Mouse (Mus musculus) skeletal muscle tissue, adult 2 months (tissue): ENCODE measurements around the gene Cfap99.

ENCODE experiments used
- DNase-seq: peaks from one replicate; pipeline ENCODE4 v3.0.0-alpha.2; 2012; ENCODE audit warnings: low read depth, low spot score

Gene Cfap99

GRCm38 (mm10) chr5:34278058-34278457 is 10.3 kb upstream of the Cfap99 start:
- no peak for DNase-seq

- no peak for DNase-seq
Measured at GRCm38 (mm10) chr5:34279214-34279613, 9.2 kb upstream of the Cfap99 start.

DNA sequence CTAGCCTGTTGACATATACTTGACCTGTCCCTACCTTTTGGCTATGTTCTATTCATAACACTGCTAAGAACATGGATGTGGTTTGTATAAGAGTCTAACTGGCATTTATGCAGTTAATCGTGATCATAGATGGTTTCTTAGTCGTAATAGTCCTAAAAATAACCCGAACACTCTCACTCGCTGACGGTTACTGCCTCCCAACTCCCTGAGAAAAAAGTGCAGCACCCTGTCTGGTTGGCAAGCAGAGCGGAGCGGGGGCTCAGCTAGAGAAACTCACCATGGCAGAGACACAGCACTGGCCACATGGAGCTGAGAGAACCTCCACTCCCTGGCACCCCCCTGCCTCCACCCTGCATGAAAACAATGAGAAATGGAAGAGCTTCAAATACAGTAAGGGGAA is 7.4 kb upstream of the Cfap99 start:
- no peak for DNase-seq

GRCm38 (mm10) chr5:34283355-34283754 is 5.0 kb upstream of the Cfap99 start:
- no peak for DNase-seq

- no peak for DNase-seq
Measured at GRCm38 (mm10) chr5:34284156-34284750, 4.1 kb upstream of the Cfap99 start.

DNA sequence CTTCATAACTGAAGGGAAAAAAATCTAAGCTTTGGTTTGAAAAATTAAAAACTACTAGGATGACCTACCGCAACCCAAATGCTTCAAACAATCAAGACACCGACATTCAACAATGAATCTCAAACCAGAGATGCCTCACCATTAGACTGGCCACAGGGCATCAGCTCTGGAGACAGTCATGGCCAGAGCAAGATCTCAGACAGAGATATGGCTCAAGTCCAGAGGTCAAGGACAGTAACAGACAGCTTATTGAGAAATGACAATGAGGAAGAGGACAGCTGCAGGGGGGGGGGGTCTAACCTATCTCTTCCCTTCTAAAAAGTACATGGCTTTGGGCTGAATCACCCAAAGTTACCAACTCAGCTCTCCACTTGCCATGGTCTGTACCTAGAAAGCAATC is 3.1 kb upstream of the Cfap99 start:
- DNase-seq = no peak

DNA sequence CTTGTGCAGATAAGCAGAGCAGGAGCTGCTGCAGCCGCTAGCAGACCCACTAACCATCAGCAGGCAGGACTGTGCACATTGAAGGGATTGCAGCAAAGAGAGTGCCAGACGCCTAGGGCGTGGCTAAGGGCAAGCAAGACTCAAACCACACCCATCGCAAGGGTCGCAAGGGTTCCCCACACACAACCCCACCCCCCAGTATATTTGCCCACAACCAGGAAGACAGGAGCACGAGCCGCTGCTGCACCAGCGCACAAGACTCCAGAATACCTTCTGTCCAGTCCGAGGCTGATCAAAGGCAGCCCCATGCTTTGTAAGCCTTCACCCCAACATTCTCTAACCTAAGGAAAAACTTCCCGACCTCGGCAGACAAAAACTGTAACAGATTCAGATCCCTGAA is 1.9 kb upstream of the Cfap99 start:
- DNase-seq = no peak

DNA sequence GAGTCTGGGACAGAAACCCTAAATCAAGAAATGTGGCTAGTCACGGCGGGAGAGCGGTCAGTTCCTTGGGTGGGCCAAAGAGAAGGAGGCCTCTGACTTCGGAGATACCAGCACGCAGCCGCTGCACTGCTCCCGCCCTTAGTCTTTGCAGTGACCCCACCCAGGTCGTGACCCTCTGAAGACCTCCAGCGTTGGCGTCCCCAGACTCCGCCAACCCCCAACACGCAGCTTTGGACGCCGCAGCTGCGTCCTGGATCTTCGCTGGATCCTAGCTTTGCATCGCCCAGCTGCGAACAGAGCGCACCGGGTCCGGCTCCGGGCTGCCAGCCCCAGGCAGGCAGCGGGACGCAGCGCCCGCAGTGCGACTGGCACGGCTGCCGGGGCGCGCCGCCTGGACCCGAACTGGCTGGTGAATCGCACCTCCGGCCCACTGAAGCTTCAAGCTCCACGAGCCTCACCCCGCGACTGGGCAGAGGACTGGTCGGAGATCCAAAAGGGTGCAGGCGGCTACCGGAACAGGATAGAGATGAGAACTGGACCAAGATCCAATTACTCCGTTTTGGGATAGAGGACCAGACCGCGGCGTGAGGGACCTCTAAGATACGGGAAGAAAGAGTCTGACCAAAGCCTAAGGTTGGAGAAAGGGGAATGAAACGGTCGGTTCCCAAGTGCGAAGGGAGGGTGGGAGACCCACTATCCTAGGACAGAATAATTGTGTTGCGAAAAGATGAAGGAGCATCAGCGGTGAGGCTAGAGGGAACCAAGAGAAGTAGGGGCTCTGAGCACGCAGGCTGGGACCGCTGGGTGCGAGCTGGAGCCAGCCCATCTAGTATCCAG is 1.2 kb upstream of the Cfap99 start:
- DNase-seq = no peak

DNA sequence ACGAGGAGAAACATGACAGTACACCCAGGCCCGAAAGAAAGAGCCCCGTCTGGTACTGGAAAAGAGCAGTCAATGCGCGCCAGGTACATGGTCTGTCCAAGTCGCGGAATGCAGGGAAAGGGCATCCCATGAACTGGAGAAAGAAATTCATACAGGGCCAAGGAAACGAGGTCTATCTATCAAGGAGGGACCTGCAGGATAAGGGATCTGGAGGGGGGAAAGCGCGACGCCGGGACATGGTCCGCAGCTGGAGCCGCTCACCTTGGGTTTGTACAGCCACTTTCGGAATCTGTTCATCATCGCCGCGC is 608 bp upstream of the Cfap99 start:
- no peak for DNase-seq

- DNase-seq = no peak
Measured at GRCm38 (mm10) chr5:34289286-34289685, 886 bp downstream of the Cfap99 start.

DNA sequence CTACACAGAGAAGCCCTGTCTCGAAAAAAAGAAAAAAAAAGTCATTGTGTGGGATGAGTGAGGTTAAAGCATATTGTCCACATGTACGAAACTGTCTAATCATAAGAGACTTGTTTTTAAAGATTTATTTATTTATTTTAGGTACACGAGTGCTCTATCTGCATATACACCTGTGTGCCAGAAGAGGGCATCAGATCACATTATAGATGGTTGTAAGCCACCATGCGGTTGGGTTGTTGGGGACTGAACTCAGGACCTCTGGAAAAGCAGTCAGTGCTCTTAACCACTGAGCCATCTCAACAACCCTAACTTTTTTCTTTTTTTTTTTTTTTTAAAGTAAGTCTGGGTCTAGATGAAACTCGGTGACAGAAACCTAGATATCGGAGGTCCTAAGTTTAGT is 5.0 kb downstream of the Cfap99 start:
- DNase-seq = no peak

- peak; percentile 4 for DNase-seq
Measured at GRCm38 (mm10) chr5:34294696-34295095, 6.3 kb downstream of the Cfap99 start.

DNA sequence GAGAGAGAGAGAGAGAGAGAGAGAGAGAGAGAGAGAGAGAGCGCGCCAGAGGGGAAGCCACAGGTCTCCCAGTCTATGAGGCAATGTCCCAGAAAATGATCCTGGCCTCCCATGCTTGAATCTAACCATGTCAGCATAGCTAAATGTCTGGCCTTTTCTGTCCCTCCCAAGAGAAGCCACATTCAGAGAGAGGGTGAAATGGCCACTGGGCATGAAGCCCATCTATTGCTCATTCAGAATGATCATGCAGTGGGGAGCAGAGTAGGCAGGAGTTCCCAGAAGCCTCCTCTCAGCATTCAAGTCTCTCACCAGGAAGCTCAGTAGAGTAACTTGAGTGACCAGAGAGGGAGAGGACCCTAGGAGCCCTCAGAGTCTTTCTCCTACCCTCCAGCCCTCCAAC is 6.7 kb downstream of the Cfap99 start:
- peak; percentile 10 for DNase-seq

GRCm38 (mm10) chr5:34298061-34298460 is 9.7 kb downstream of the Cfap99 start:
- DNase-seq = no peak

- no peak for DNase-seq
Measured at GRCm38 (mm10) chr5:34298937-34299535, 10.6 kb downstream of the Cfap99 start.

DNA sequence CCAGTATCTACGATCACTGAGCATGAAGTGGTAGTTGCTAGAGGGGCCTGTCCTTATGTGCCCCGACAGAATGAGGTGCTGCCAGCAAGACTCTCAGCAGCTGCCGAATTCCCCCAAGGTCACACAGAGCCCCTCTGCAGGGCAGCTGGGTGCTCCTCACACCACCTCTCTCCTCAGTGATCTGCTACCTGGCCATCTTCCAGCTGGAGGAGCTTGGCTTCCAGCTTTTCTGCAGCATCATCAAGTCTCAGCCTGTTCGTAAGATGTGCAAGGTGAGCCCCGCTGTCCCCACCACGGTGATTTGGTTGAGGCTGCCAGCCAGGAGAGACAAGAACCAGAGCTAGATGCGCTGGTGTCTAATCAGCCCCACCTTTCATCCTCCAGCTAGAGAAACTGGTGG is 14.0 kb downstream of the Cfap99 start:
- DNase-seq = no peak

GRCm38 (mm10) chr5:34309016-34309415 is 20.6 kb downstream of the Cfap99 start:
- DNase-seq = no peak

- DNase-seq = no peak
Measured at GRCm38 (mm10) chr5:34319491-34320034, 31.2 kb downstream of the Cfap99 start.

DNA sequence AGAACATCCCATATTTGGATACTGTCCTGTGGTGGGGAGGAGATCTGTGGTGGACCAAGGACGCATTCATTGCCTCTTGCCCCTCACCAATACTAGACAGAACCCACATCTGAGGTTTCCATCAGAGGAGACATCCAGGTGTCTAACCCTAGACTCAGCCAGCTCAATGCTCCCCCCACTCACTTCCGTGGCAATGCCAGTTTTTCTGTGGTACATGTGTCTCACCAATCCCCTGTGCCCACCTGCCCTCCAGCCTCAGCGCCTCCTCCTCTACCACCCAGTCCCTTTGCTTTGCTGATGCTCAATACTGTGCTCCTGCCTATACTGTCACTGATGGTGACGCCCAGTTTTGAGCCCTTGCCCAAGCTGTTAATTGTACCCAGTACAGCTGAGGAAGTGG is 32.8 kb downstream of the Cfap99 start:
- no peak for DNase-seq

GRCm38 (mm10) chr5:34325286-34325685 is 36.9 kb downstream of the Cfap99 start:
- no peak for DNase-seq

DNA sequence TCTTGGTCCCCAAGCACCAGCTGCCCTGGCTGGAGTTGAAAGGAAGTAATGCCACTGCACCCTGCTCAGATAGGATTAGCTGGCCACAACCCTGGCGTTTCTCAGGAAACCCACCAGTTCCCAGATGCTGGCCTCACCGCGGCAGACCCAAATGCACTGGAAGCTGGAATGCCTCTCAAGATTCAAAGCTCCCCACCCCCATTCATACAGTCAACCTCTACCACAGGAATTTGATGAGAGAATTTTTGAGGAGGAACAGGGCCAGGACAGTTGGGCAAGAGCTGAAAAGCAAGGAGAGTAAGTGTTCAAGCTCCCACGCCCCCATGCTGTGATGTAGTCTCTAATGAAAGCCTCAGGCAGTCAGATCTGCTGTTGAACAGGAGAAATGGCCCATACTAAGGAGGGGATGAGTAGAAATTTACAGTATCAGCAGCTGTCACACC is 37.9 kb downstream of the Cfap99 start:
- DNase-seq = no peak

DNA sequence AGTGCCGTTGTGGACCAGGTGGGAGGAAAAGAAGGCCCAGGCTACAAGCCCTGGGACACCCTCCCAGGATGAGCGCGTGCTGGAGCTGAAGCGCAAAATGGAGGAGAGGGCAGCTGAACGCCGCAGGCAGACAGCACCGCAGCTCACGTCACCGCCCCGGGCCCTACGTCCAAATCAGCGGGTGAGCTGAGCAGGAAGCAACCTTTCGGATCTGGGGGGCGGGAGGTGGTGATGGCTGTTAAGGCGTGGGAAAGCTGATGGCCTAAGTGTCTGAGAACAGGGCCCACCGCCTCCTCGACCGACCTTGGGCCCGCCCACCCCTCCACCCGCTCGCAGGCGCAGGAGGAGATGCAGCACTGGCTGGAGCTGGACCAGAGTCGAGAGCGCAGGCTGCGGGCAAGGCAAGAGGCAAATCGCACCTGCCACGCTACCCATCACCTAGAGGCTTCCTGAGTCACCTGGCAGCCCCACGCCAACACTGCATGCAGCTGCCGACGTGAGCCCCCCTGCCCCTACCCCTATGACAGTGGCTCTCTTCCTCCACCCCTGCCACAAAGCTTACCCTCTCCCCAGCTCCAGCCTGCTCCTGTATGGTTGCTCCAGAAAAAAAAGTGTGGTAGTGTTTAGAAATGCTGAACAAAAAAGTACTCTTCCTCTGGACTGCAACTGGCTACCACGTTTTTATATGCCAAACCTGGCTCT is 38.6 kb downstream of the Cfap99 start:
- no peak for DNase-seq
